Mouse (Mus musculus): ENCODE results near the gene Tmbim6. TPM values are rescaled to one million over a fixed set of nuclear protein-coding genes. Genes with fewer than 3 reads are reported as not detected.
"Not testable (repeated sequence)": the region's sequence is repeated elsewhere in the genome, so short reads cannot be mapped to it uniquely, and the experiment has no call there.

The Tmbim6 gene
- total RNA-seq, 2 experiments from 2014 or later: 153 to 164 TPM

DNA sequence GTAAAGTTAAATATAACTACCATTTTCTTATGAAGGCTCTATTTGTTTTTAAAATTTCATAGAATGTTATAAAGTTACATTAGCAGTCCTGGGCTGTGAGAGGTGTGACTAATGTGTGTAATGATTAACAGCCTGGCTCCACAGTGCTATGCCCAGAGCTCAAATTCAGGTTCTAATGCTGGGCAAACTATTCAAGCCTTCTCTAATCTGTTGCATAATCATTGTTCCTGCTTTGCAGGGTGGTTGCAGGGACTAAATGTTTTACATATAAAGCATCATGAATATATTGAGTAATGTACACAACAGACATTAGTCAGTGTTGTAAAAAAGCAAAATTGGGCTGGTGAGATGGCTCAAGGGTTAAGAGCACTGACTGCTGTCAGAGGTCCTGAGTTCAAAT is 9.8 kb upstream of the Tmbim6 start:
- DNase-seq: no peak

- DNase-seq: no peak
Observed at GRCm38 (mm10) chr15:99384071-99384470, 8.6 kb upstream of the Tmbim6 start.

DNA sequence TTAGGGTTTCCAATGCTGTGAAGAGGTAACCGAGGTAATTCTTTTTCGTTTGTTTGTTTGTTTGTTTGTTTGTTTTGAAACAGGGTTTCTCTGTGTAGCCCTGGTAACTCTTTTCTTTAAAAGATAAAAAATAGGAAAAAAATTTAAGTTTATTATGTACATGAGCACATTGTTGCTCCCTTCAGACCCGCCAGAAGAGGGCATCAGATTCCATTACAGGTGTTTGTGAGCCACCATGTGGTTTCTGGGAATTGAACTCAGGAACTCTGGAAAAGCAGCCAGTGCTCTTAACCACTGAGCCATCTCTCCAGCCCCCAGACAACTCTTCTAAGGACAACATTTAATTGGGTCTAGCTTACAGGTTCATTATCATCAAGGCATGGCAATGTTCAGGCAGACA is 6.6 kb upstream of the Tmbim6 start:
- not testable (repeated sequence) for DNase-seq

DNA sequence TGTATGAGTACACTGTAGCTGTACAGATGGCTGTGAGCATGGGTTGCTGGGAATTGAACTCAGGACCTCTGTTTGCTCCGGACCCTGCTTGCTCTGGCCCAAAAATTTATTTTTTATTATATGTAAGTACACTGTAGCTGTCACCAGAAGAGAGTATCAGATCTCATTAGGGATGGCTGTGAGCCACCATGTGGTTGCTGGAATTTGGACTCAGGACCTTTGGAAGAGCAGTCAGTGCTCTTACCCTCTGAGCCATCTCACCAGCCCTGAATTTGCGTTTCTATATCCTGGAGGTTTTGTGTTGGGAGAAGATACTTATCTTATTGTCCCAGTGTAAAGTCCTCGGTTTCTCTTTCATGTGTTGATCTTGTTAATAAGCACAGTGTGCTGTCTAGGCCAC is 5.9 kb upstream of the Tmbim6 start:
- no peak for DNase-seq

- no peak for DNase-seq
Observed at GRCm38 (mm10) chr15:99387976-99388375, 4.7 kb upstream of the Tmbim6 start.

DNA sequence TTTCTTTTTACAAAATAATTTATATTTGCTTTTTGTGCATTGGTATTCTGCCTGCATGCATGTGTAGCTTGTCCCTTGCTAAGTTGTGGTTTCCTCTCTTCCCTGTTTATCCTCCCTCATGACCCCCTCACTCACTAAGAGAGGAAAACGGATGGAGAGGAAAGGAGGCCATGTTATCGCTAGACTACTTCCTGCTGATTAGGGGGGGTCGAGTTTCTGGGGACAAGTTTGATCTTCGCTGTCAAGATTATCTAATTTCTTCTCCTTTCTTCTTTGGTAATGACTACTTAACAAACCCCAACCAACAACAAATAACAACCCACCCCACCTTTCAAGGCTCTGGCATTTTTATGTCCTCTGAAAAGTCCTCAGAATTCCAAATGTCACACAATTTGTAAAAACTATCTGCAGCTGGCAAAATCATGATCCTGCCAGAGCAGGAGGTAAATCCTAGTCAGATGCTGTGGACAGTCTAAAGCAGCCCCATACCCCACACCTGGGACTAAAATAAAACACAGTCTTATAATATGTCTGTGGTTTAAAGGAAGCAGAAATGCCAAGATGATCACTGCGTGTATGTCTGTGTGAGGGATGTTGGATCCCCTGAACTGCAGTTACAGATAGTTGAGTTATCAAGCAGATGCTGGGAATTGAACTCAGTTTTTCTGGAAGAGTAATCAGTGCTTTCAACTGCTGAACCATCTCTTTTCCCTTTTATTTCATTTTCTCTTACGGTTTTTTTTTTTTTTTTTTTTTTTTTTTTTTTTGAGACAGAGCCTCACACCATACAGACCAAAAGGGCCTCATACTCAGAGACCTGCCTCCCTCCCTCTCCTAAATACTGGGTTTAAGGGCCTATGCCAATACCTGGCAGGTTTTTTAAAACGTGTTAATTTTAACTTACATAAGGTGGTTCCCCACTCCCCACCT is 1.9 kb upstream of the Tmbim6 start:
- no peak for DNase-seq

GRCm38 (mm10) chr15:99391975-99392374 is 707 bp upstream of the Tmbim6 start:
- no peak for DNase-seq

GRCm38 (mm10) chr15:99393386-99394252 is 937 bp downstream of the Tmbim6 start:
- DNase-seq: peak; percentile 55

DNA sequence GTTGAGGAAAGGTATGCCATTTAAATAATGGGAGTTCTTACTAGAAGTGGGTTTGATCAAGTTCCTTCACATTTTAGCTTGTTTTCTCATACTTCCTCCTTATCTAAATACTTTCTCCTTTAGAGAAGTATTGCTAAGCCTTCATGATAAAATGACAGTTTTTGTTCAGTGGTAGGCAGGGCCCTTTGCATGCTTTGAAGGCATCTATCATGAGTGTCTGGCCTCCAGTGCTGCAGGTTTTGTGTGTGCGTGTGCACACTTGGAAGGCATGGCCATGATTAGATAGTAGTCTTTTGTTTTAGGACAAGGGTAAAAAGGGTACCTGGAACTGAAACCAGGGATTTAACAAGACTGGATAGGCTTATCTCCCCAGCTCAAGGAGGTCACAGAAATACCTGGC is 3.8 kb downstream of the Tmbim6 start:
- DNase-seq: no peak

DNA sequence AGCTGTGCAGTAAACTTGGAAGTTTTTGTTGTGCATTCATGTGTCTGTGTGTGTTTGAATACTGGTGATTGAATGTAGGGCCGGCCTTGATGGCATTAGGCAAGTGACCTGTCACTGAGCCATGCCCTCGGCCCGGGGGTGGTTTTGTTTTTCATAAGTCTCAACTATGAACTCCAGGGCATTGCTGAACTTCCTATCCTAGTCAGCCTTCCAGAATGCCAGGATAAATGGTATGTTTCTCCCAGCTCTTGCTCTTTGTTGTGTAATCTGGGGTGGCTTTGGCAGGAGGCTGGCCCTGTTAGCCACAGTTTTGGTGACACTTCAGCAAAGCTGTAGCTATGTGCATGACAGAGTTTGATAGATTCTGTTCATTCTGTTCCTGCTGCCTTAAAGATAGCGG is 4.2 kb downstream of the Tmbim6 start:
- no peak for DNase-seq

DNA sequence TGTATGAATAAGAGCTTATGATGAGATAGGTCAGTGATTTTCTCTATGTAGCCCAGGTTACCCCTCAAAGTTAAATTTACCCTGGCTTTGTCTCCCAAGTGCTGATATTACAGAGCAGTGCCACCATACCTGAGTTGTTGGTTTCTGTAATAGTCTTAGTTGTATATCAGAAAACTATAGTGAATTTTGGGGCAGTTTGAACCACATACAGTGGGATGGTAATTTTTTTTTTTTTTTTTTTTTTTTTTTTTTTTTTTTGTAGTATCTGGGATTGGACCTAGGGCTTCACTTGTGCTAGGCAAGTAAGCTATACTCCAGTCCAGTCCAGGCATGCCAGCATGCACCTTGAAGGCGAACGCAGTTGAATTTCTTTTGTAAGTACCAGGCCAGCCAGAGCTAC is 4.9 kb downstream of the Tmbim6 start:
- DNase-seq: no peak

DNA sequence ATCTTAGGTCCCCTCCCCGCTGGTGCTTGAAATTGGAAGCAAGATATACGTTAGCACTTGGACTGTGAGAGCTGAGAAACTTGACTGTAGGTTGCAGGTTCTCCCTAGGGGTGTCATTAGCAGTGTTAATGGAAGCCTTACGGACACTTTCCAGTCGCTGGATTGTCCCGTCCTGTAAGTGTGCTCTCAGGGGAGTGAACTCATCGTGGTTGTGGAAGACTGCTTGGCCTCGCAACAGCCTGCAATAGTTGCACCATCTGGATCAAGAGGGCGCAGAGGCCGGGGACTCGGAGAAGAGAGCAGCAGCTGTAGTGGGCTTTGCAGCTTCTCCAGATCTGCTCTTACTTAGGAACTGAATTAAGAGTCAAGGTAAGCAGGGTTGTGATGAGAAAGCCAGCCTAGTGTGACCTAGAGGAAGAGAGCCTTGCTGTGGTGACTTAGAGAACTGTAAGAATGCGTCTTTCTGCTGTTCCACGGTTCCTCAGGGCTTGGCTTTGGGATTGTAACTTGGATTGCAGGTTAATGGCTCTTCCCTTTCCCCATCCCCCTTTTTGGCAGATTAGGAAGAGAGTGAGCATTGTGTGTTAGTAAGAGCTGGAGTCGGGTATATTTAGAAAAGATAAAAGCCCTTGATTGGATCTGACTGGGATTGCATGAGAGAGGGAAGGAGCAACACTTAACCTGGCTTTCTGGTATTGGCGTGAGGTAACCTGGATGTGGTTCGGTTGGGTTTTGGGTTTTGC is 7.0 kb downstream of the Tmbim6 start:
- no peak for DNase-seq

GRCm38 (mm10) chr15:99400602-99401001 is 7.9 kb downstream of the Tmbim6 start:
- no peak for DNase-seq

GRCm38 (mm10) chr15:99403159-99403889 is 10.6 kb downstream of the Tmbim6 start:
- DNase-seq: no peak

- DNase-seq: peak; percentile 56
Observed at GRCm38 (mm10) chr15:99405150-99405549, 12.5 kb downstream of the Tmbim6 start.

GRCm38 (mm10) chr15:99406986-99407570 is 14.4 kb downstream of the Tmbim6 start:
- no peak for DNase-seq

DNA sequence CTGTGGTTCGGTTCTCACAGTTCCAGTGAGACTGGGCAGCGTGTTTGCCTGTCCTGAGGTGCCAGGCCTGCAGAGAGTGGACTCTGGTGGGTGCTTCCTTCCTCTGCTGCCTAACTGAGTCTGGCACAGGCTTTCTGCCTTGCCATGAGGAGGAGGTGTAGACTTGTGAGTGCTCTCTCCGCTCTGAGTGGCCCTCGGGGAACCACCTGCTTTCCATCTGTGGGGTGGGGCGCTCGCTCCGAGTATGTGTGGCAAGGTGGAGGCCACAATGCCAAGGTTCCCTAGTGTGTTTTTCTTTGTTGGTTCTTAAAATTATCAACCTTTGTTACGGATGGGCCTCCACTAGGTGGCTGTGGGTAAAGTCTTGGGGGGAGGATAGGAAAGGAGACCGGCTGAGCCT is 16.2 kb downstream of the Tmbim6 start:
- DNase-seq: no peak

DNA sequence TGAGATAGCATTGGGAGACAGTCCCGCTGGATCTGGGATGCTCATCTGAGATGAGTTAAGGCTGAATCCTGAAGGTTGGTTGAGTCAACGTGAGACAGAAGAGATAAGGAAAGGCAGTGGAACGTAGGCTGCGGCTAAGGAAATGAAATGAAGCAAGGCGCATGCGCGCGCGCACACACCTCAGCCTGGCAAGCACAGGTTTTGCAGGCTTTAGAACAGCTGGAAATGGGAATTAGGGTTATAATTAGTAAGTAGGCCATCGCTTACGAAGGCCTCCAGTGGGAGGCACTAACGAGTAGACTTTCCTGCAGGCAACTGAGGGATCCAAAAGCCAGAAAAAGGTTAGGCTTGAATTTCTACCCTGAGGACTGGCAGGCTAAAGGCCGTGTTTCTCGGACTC is 19.1 kb downstream of the Tmbim6 start:
- DNase-seq: no peak

- DNase-seq: no peak
Observed at GRCm38 (mm10) chr15:99415793-99416192, 23.1 kb downstream of the Tmbim6 start.

DNA sequence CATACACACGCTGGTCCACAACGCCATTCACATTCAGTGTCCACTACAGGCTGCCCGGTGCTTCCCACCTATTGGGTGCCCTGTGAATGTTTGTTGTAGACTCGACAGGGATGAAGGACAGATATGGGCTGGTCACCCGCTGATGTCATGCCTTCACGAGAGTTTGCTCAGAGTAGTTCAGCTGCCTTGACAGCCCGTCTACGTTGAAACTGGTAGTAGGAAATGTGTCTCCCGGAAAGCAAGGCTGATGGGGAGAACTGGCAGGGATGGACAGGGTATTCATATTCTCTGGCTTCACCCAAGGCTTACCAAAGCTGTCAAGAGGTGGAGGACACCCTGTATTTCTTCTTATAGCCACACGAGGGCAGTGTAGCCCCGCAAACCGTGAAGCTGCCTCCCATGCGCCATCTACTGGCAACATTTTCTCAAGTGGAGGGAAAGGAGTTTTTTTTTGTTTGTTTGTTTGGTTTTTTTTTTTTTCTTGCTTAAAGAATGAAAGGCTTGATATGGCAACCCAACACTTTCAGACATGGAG is 23.7 kb downstream of the Tmbim6 start:
- DNase-seq: peak; percentile 58

DNA sequence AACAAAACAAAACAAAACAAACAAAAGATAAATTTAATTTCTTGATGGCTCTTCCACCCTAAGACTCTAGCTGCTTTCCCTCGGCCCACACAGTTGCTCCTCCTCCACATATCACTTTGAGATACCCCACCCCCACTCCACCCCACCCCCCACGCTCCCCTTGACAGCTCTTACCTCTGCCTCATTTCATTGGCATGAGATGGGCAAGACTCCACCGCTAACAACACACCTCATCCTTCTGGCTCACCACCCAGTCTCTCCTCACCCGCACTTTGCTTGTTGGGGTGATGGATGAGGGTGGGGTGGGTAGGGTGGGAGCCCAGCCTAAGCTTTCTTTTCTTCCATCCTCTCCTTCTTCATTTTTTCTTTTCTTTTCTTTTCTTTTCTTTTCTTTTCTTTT is 24.3 kb downstream of the Tmbim6 start:
- no peak for DNase-seq

Measured in gastrocnemius, postnatal 25 days (tissue).